Mouse (Mus musculus): ENCODE data around the gene Rab34. TPM values are rescaled to one million over a fixed set of nuclear protein-coding genes. Genes with fewer than 3 reads are reported as not detected.

Gene Rab34
- polyA plus RNA-seq, 1 experiment, result 36.6 TPM

- H3K4me1 ChIP-seq (ENCODE audit: control insufficient read depth, insufficient read depth, low read length), result peaks cover 5% of the 10 kb centered on the region
- DNase-seq, result peak; percentile 49 to 51
- TF ChIP-seq CTCF (IDR thresholded peaks at IDR 0.05; ENCODE audit: borderline replicate concordance, insufficient read depth, low read depth, low read length) (no peak), POLR2A (IDR thresholded peaks at IDR 0.05; ENCODE audit: borderline replicate concordance, insufficient read depth, low read length) (no peak)
Observed at GRCm38 (mm10) chr11:78178859-78179437, 9.3 kb upstream of the Rab34 start.

GRCm38 (mm10) chr11:78179438-78179999, 8.7 kb upstream of the Rab34 start:
- Histone ChIP-seq H3K4me3 (replicated peaks; ENCODE audit: insufficient read depth, low read depth, low read length) (no peak overlapping the region), H3K27ac (ENCODE audit: insufficient read depth, low read length) (no peak overlapping the region), H3K27me3 (ENCODE audit: control insufficient read depth, insufficient read depth, low read length) (no peaks in the 10 kb centered on the region), H3K4me1 (ENCODE audit: control insufficient read depth, insufficient read depth, low read length) (peaks cover 5% of the 10 kb centered on the region)
- DNase-seq, result no peak
- no peak for TF ChIP-seq CTCF (IDR thresholded peaks at IDR 0.05; ENCODE audit: borderline replicate concordance, insufficient read depth, low read depth, low read length)
- no peak for TF ChIP-seq POLR2A (IDR thresholded peaks at IDR 0.05; ENCODE audit: borderline replicate concordance, insufficient read depth, low read length)
- WGBS, result 36% methylated on average over 8 of the region's 8 CpGs

More at GRCm38 (mm10) chr11:78178859-78179437, 9.3 kb upstream of the Rab34 start:
- H3K27me3 ChIP-seq (ENCODE audit: control insufficient read depth, insufficient read depth, low read length), result no peaks in the 10 kb centered on the region
- no peak overlapping the region for H3K27ac ChIP-seq (ENCODE audit: insufficient read depth, low read length)
- 15% methylated on average over 29 of the region's 29 CpGs for WGBS
- peak overlapping the region; percentile 45 for H3K4me3 ChIP-seq (replicated peaks; ENCODE audit: insufficient read depth, low read depth, low read length)

- peaks cover 5% of the 10 kb centered on the region for H3K4me1 ChIP-seq (ENCODE audit: control insufficient read depth, insufficient read depth, low read length)
- 77% methylated on average over 6 of the region's 6 CpGs for WGBS
- H3K27ac ChIP-seq (ENCODE audit: insufficient read depth, low read length), result no peak overlapping the region
- DNase-seq, result no peak
- no peaks in the 10 kb centered on the region for H3K27me3 ChIP-seq (ENCODE audit: control insufficient read depth, insufficient read depth, low read length)
- no peak for TF ChIP-seq CTCF (IDR thresholded peaks at IDR 0.05; ENCODE audit: borderline replicate concordance, insufficient read depth, low read depth, low read length)
- no peak for TF ChIP-seq POLR2A (IDR thresholded peaks at IDR 0.05; ENCODE audit: borderline replicate concordance, insufficient read depth, low read length)
- H3K4me3 ChIP-seq (replicated peaks; ENCODE audit: insufficient read depth, low read depth, low read length), result no peak overlapping the region
Observed at GRCm38 (mm10) chr11:78180081-78180761, 8.0 kb upstream of the Rab34 start.

GRCm38 (mm10) chr11:78181830-78182357, 6.3 kb upstream of the Rab34 start:
- no peak for TF ChIP-seq CTCF (IDR thresholded peaks at IDR 0.05; ENCODE audit: borderline replicate concordance, insufficient read depth, low read depth, low read length)
- TF ChIP-seq POLR2A (IDR thresholded peaks at IDR 0.05; ENCODE audit: borderline replicate concordance, insufficient read depth, low read length), result no peak
- Histone ChIP-seq H3K27me3 (ENCODE audit: control insufficient read depth, insufficient read depth, low read length) (no peaks in the 10 kb centered on the region), H3K4me3 (replicated peaks; ENCODE audit: insufficient read depth, low read depth, low read length) (peak overlapping the region; percentile 15), H3K27ac (ENCODE audit: insufficient read depth, low read length) (no peak overlapping the region), H3K4me1 (ENCODE audit: control insufficient read depth, insufficient read depth, low read length) (peaks cover 5% of the 10 kb centered on the region)
- DNase-seq, result no peak
- 45% methylated on average over 2 of the region's 2 CpGs for WGBS

- peaks cover 5% of the 10 kb centered on the region for H3K4me1 ChIP-seq (ENCODE audit: control insufficient read depth, insufficient read depth, low read length)
Observed at GRCm38 (mm10) chr11:78182450-78182849, 5.8 kb upstream of the Rab34 start.

GRCm38 (mm10) chr11:78182961-78183844, 5.0 kb upstream of the Rab34 start, which contains the start of gene Rpl23a:
Gene Rpl23a, minus strand, starts transcription at chr11:78183584.
- peak; percentile 98; the same call in 1 of the 2 replicates for TF ChIP-seq POLR2A (IDR thresholded peaks at IDR 0.05; ENCODE audit: borderline replicate concordance, insufficient read depth, low read length)
- peak; percentile 38; the same call in 1 of the 2 replicates for TF ChIP-seq CTCF (IDR thresholded peaks at IDR 0.05; ENCODE audit: borderline replicate concordance, insufficient read depth, low read depth, low read length)
- Histone ChIP-seq H3K27me3 (ENCODE audit: control insufficient read depth, insufficient read depth, low read length) (no peaks in the 10 kb centered on the region), H3K4me1 (ENCODE audit: control insufficient read depth, insufficient read depth, low read length) (peaks cover 5% of the 10 kb centered on the region), H3K4me3 (replicated peaks; ENCODE audit: insufficient read depth, low read depth, low read length) (peak within 1 kb of the TSS; percentile 84), H3K27ac (ENCODE audit: insufficient read depth, low read length) (peak within 1 kb of the TSS; percentile 67)
- WGBS, result 1% methylated on average over 38 of the region's 38 CpGs
- peak; percentile 91 for DNase-seq

More at GRCm38 (mm10) chr11:78182450-78182849, 5.8 kb upstream of the Rab34 start:
- no peak for TF ChIP-seq POLR2A (IDR thresholded peaks at IDR 0.05; ENCODE audit: borderline replicate concordance, insufficient read depth, low read length)
- no peak for TF ChIP-seq CTCF (IDR thresholded peaks at IDR 0.05; ENCODE audit: borderline replicate concordance, insufficient read depth, low read depth, low read length)
- Histone ChIP-seq H3K4me3 (replicated peaks; ENCODE audit: insufficient read depth, low read depth, low read length) (peak overlapping the region; percentile 84), H3K27me3 (ENCODE audit: control insufficient read depth, insufficient read depth, low read length) (no peaks in the 10 kb centered on the region), H3K27ac (ENCODE audit: insufficient read depth, low read length) (no peak overlapping the region)
- 5% methylated on average over 7 of the region's 7 CpGs for WGBS
- no peak for DNase-seq

Measured in cerebellum, adult 2 months (tissue).